Mouse (Mus musculus) liver, embryonic 18 days (tissue): ENCODE measurements around the gene Prpf40b. TPM values are rescaled to one million over a fixed set of nuclear protein-coding genes. Genes with fewer than 3 reads are reported as not detected.

Source experiments
- polyA plus RNA-seq: library from polyadenylated mRNA; depleted of rRNA; stranded (reverse); fragments of >200 nt; gene quantifications from 2 replicates; pipeline ENCODE4 v1.2.3, GENCODE M21; 2012; rRNA removed

Prpf40b gene
- polyA plus RNA-seq = 14.0 and 19.0 TPM in 2 replicates

GRCm38 (mm10) chr15:99294813-99295374 is at the start of gene Prpf40b:
Prpf40b (plus strand) TSS chr15:99295087.

GRCm38 (mm10) chr15:99251626-99252380 is 43.1 kb upstream of the Prpf40b start, which contains the start of gene Mcrs1:
Mcrs1 (minus strand) TSS chr15:99251961.

GRCm38 (mm10) chr15:99295484-99295981 is 646 bp downstream of the Prpf40b start, which contains the start of gene Fam186b:
Fam186b (minus strand) TSS chr15:99295888.

Other genes with a start within 250 kb of the Prpf40b start
- 0.17 and 0.37 TPM in 2 replicates for gene Prph, start 239.9 kb upstream of the Prpf40b start, polyA plus RNA-seq
- gene Troap, start 220.5 kb upstream of the Prpf40b start, polyA plus RNA-seq = 6.3 and 9.4 TPM in 2 replicates
- gene C1ql4, start 207.3 kb upstream of the Prpf40b start, polyA plus RNA-seq = 0.02 and 0.07 TPM in 2 replicates
- gene Dnajc22, start 201.9 kb upstream of the Prpf40b start, polyA plus RNA-seq = 32.2 and 35.9 TPM in 2 replicates
- 5.8 and 6.0 TPM in 2 replicates for gene Spats2, start 169.2 kb upstream of the Prpf40b start, polyA plus RNA-seq
- gene Kcnh3, start 70.2 kb upstream of the Prpf40b start, polyA plus RNA-seq = 0.17 and 0.20 TPM in 2 replicates
- gene Mcrs1, start 43.1 kb upstream of the Prpf40b start, polyA plus RNA-seq = 17.7 and 17.8 TPM in 2 replicates
- 0.01 and 0.06 TPM in 2 replicates for gene Fam186b, start 801 bp downstream of the Prpf40b start, polyA plus RNA-seq
- gene Fmnl3, start 75.4 kb downstream of the Prpf40b start, polyA plus RNA-seq = 3.3 and 4.7 TPM in 2 replicates
- 315 and 335 TPM in 2 replicates for gene Tmbim6, start 97.8 kb downstream of the Prpf40b start, polyA plus RNA-seq
- gene Nckap5l, start 162.7 kb downstream of the Prpf40b start, polyA plus RNA-seq = 0.52 and 0.78 TPM in 2 replicates
- gene Bcdin3d, start 179.6 kb downstream of the Prpf40b start, polyA plus RNA-seq = 2.4 and 2.6 TPM in 2 replicates
- not detected in 2 replicates for gene Faim2, start 233.1 kb downstream of the Prpf40b start, polyA plus RNA-seq